Mouse (Mus musculus): Measurements from ENCODE around the gene Tmbim4.

Tmbim4 gene

GRCm38 (mm10) chr10:120201131-120201921 lies at the start of gene Tmbim4:
Gene Tmbim4 (plus strand): TSS chr10:120201590.
- peak; percentile 55 to 59 for DNase-seq

GRCm38 (mm10) chr10:120151672-120152071 lies 49.7 kb upstream of the Tmbim4 start:
- no peak for DNase-seq

GRCm38 (mm10) chr10:120153911-120154310 lies 47.5 kb upstream of the Tmbim4 start:
- DNase-seq, result no peak

GRCm38 (mm10) chr10:120160533-120160932 lies 40.9 kb upstream of the Tmbim4 start:
- DNase-seq, result no peak

DNA sequence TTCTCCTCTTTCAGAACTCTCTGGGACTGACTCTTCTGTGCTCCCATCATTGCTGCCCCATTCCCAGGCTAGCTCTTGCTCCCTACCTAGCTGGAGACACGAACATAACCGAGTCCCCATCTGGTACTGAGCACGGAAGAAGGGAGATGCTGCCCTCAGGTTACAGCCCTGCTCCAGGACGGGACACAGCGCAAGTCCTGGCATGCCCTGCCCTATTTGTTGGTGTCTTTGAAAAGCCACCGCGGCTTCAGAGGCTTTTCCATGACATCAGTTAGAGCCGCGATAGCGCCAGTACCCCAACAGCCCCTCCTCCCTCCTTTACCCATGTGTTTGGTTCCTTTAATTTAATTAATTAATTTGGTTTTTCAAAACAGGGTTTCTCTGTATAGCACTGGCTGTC lies 38.5 kb upstream of the Tmbim4 start:
- no peak for DNase-seq

GRCm38 (mm10) chr10:120163490-120163889 lies 37.9 kb upstream of the Tmbim4 start:
- DNase-seq, result no peak

GRCm38 (mm10) chr10:120164931-120165792 lies 36.2 kb upstream of the Tmbim4 start:
- DNase-seq, result no peak

DNA sequence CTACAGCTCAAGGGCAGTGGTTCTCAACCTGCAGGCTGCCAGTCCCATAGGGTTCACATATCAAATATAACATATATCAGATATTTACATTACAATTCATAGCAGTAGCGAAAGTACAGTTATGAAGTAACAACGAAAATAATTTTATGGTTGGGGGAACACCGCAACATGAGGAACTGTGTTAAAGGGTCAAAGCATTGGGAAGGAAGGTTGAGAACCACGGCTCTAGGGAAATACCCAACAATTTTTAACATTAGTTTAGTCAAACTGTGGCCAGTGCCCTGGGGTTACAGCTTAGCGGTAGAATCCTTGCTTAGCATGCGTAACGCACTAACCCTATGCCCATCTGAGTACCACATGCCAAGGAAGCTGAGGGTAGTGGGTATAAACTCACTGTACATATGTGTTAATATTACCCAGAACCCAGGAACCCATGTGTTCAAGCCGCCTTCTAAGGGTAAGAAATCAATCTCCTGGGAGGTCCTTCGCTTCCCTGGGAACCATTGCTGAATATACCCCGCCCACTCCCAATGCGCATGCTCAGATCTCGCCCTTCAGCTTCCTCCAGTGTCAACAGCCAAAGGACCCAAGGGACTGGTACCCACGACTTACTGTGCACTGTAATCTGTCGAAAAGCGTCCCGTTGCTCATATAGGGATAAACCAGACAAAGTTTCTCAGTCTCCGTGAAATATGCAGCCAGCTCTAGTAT lies 35.4 kb upstream of the Tmbim4 start:
- DNase-seq, result no peak

DNA sequence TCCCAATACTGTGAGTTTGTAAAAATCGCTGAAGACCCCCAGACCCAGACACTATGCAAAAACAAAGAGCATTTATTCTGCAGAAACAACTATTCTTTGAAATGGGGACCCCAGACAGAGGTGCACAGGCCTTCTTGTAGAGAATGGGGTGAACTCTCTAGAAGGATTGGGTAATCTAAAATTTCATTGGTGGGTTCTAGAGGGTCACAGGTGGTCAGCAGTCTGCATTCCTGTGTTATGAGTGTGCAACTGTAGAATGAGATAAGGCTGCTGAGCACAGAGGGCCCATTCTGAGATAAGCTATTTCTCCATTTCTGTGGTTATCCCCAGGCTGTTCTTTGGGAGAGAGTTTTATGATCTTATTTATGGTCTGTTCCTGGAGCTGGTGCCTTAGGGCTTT lies 33.3 kb upstream of the Tmbim4 start:
- DNase-seq, result no peak

GRCm38 (mm10) chr10:120169064-120169463 lies 32.3 kb upstream of the Tmbim4 start:
- no peak for DNase-seq

DNA sequence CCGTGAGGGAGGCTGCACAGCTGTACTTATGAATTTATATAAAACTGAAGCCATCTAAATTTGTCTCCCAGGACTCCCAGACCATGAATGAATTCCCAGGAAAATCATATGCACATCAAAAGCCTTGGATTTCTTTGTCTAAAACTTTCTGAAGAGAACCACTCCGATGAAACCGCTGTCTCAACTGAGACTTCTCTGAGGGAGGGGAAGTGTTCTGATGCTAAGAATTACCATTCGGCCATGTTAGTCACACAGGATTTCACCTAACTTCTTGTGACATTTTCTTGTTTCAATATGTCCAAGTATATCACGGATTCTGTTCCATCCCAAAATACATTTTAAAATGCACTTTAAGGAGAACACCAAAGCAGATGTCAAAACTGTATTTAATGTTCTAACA lies 31.5 kb upstream of the Tmbim4 start:
- DNase-seq, result no peak

GRCm38 (mm10) chr10:120170277-120170676 lies 31.1 kb upstream of the Tmbim4 start:
- no peak for DNase-seq

DNA sequence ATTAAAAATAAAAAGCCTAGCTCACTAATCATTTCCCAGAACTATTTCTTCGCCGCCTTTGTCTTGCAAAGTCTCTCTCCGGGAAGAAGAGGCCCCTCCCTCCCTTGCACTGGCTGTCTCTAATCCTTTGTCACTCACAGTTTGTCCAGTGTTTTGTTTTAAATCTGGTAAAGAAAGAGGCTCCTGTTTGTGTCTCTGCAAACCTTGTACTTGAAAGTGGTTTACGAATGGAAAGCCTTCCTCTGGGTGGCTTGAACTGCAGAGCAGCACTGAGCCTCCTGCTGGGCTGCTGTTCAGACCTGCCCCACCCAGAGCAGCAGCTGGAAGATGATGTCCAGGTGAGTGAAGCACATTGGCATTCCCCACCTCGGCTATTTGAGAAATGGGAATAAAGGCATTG lies 30.1 kb upstream of the Tmbim4 start:
- DNase-seq, result no peak

DNA sequence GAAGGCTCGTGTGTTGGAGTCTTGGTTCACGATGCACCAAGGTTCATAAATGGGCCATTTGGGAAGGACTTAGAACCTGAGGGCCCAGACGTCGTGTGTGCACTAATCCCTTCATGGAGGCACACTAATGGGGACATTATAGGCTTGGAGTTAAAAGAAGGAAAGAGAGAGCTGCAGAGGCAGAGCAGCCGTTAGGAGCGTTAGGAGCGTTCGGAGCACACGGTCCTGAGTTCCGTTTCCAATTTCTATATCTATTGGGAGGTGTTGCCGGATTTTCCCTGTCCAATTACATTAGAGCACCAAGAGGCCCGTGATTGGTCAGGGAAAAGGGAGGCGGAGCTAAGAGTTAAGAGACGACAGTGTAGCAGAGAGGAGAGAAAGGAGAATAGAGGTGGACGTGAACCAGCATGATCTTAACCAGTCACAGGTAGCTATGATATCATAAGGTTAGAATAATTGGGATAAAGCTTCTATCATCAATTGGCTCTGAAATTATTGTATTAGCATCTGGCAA lies 27.1 kb upstream of the Tmbim4 start:
- no peak for DNase-seq

- DNase-seq, result no peak
These were observed 18.5 kb upstream of the Tmbim4 start for GRCm38 (mm10) chr10:120182887-120183286.

GRCm38 (mm10) chr10:120183342-120183741 lies 18.0 kb upstream of the Tmbim4 start:
- no peak for DNase-seq

DNA sequence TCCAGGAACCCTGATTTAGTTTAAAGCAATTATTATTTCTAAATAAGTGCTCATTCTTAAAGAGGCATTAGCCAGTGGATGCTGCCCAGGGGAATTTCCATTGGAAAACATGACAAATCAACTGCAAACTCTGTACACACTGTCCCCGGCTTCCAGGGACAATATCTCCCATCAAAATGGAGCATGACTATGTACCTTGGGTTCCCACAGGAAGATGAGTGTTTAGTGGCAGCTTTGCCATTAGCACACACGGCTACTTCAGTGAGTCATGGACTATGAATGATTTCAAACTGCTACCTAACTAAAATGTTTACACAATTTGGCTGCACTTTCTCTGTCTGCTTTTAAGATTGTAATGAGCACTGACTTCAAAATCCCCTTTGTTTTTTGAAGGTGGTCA lies 12.9 kb upstream of the Tmbim4 start:
- DNase-seq, result no peak

- DNase-seq, result no peak
These were observed 12.1 kb upstream of the Tmbim4 start for GRCm38 (mm10) chr10:120189276-120189675.

DNA sequence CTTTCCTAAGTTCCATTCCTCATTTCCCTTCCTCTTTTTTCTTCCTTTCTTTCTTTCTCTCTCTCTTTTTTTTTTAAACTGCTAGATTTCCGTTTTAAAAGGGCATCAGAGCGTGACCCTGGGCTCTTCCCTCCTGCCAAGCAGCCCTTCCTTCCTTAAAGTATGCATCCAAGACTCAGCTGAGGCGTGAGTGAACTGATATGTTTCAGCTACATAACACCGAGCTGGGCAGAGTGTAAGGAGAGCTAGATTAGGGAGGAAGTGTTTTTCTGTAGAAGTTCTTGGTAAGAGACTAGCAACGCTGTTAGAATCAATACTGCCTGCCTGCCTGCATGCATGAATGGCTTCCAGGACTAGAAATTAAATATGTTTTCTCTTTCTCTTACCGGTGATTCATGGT lies 11.6 kb upstream of the Tmbim4 start:
- DNase-seq, result no peak

GRCm38 (mm10) chr10:120191165-120191564 lies 10.2 kb upstream of the Tmbim4 start:
- no peak for DNase-seq

- no peak for DNase-seq
These were observed 9.1 kb upstream of the Tmbim4 start for GRCm38 (mm10) chr10:120192278-120192677.

- DNase-seq, result peak in 1 of 2 experiments; percentile 30
These were observed 8.1 kb upstream of the Tmbim4 start for GRCm38 (mm10) chr10:120193255-120193654.

All from thymus, adult 18-20 months (tissue).